Comparison of ENCODE assay signal across 18 mouse cellular contexts in the genomic region with DNA sequence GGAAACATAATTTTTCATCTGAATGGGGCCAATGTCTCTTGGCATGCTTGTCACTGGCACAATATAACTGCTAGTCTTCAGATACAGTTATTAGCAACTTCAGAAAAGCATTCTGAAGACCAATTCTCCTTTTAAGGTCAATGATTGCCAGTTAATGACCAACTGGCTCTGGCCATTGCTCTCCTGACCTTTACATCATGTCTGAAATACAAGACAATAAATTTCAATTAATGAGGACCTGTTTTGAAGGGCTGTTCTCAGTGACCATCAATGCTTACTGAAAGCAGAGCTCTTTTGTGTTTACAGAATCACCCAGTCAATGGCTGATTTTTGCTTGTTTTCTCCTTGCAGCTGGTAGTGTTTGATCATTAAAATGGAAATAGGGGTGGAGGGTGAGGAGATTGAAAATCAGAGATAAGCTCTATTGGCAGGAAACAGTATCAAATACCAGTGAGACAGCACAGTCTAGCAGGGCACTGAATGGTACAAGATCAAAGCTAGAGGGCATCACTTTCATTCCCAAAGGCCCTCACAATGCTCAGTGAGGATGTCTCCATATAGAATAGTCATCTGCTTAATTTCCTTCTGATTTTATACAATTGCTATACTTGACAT.
DNase-seq lines count a peak whose midpoint lies in the region; ATAC-seq and TF ChIP-seq lines count a peak whose summit lies in the region.
"Had no signal": no experiment of that assay in that cellular context is flagged by ENCODE, and none has a peak within 500 bp of the region (broad histone marks: within the 10 kb centered on the region; RNA-seq: fewer than 3 reads in every experiment).

No protein-coding gene starts in this region.

- no peak overlapping the region for H3K27ac ChIP-seq in heart, embryonic 12.5 days (ENCODE audit: poor library complexity, severe bottlenecking)
- H3K27ac ChIP-seq in layer of hippocampus, adult 2 months, result no peak overlapping the region
- no peak overlapping the region for H3K27ac ChIP-seq in hindbrain, embryonic 16.5 days (ENCODE audit: low read depth, low read length)
- no peak overlapping the region for H3K27ac ChIP-seq in neural tube, embryonic 15.5 days (replicated peaks)
- H3K27ac ChIP-seq: hindbrain, embryonic 15.5 days had no signal

- no peak for ATAC-seq in heart, embryonic 12.5 days (ENCODE audit: insufficient number of reproducible peaks, low FRiP score)
- ATAC-seq in hindbrain, embryonic 16.5 days, result no peak
- ATAC-seq in neural tube, embryonic 15.5 days (ENCODE audit: low FRiP score), result no peak

- no peaks in the 10 kb centered on the region for H3K27me3 ChIP-seq in heart, embryonic 12.5 days (replicated peaks)
- H3K27me3 ChIP-seq in hindbrain, embryonic 16.5 days (replicated peaks; ENCODE audit: control insufficient read depth, insufficient read depth, low read length), result no peaks in the 10 kb centered on the region
- H3K27me3 ChIP-seq in neural tube, embryonic 15.5 days (replicated peaks), result no peaks in the 10 kb centered on the region
- H3K27me3 ChIP-seq: heart, embryonic 13.5 days; hindbrain, embryonic 15.5 days had no signal

- H3K9ac ChIP-seq in heart, embryonic 12.5 days, result no peak overlapping the region
- H3K9ac ChIP-seq in hindbrain, embryonic 16.5 days (ENCODE audit: low read depth, low read length), result no peak overlapping the region
- H3K9ac ChIP-seq in neural tube, embryonic 15.5 days (replicated peaks), result no peak overlapping the region
- H3K9ac ChIP-seq: heart, embryonic 13.5 days; hindbrain, embryonic 15.5 days; lung, embryonic 14.5 days had no signal

- H3K4me3 ChIP-seq in heart, embryonic 12.5 days, result no peak overlapping the region
- no peak overlapping the region for H3K4me3 ChIP-seq in layer of hippocampus, adult 2 months
- no peak overlapping the region for H3K4me3 ChIP-seq in hindbrain, embryonic 16.5 days (ENCODE audit: low read length)
- H3K4me3 ChIP-seq in neural tube, embryonic 15.5 days (replicated peaks), result no peak overlapping the region
- H3K4me3 ChIP-seq: heart, embryonic 13.5 days; hindbrain, embryonic 15.5 days had no signal

- H3K4me1 ChIP-seq in heart, embryonic 12.5 days (replicated peaks), result peaks cover 24% of the 10 kb centered on the region
- peaks cover 2% of the 10 kb centered on the region; the same call in 1 of the 2 replicates for H3K4me1 ChIP-seq in hindbrain, embryonic 16.5 days (ENCODE audit: control insufficient read depth, insufficient read depth, low read depth, low read length)
- peaks cover 16% of the 10 kb centered on the region; the same call in 1 of the 2 replicates for H3K4me1 ChIP-seq in neural tube, embryonic 15.5 days

- H3K36me3 ChIP-seq in heart, embryonic 12.5 days, result no peaks in the 10 kb centered on the region
- no peaks in the 10 kb centered on the region for H3K36me3 ChIP-seq in hindbrain, embryonic 16.5 days (ENCODE audit: control insufficient read depth, insufficient read depth, low read length)
- no peaks in the 10 kb centered on the region for H3K36me3 ChIP-seq in neural tube, embryonic 15.5 days
- H3K36me3 ChIP-seq: heart, embryonic 13.5 days; hindbrain, embryonic 15.5 days had no signal

- H3K9me3 ChIP-seq in heart, embryonic 12.5 days (replicated peaks), result no peaks in the 10 kb centered on the region
- no peaks in the 10 kb centered on the region for H3K9me3 ChIP-seq in hindbrain, embryonic 16.5 days (ENCODE audit: control insufficient read depth, low read length)
- H3K9me3 ChIP-seq in neural tube, embryonic 15.5 days (replicated peaks), result no peaks in the 10 kb centered on the region
- H3K9me3 ChIP-seq: heart, embryonic 13.5 days; hindbrain, embryonic 15.5 days had no signal

- peak; percentile 11 for DNase-seq in heart, adult 11 months
- DNase-seq in layer of hippocampus, adult 2 months (ENCODE audit: low spot score in 2 of 2), result no peak
- no peak for DNase-seq in layer of hippocampus, postnatal 10 days (ENCODE audit: low spot score in 2 of 2)
- peak; percentile 51 for DNase-seq in MN1 (ENCODE audit: low spot score)
- peak; percentile 45 for DNase-seq in induced T-regulatory cell, adult 2 months (ENCODE audit: low read depth)
- DNase-seq: adrenal gland, adult 2 months; cerebellum, postnatal 14 days; heart, postnatal 36 days; left cerebral cortex, postnatal 4 days; lung, embryonic 14.5 days; right cerebral cortex, postnatal 25 days; thymus, postnatal 25 days had no signal

- no peak overlapping the region for H3K4me2 ChIP-seq in heart, embryonic 12.5 days
- no peak overlapping the region for H3K4me2 ChIP-seq in hindbrain, embryonic 16.5 days (ENCODE audit: low read length)
- no peak overlapping the region for H3K4me2 ChIP-seq in neural tube, embryonic 15.5 days
- H3K4me2 ChIP-seq: heart, embryonic 13.5 days; hindbrain, embryonic 15.5 days; liver, embryonic 11.5 days; lung, embryonic 14.5 days had no signal

- 0 out of 2 replicates have a peak, but pooled peaks have one; percentile 5 for TF ChIP-seq CTCF in layer of hippocampus, adult 2 months (conservative IDR thresholded peaks at IDR 0.05)

Comparison
In these comparisons a context has a peak if more than half of its experiments do, and no peak if none do; other contexts are left out.
1. DNase-seq: peak in heart, adult 11 months (single experiment), MN1 (single experiment) and induced T-regulatory cell, adult 2 months (single experiment); none in layer of hippocampus, adult 2 months (0 of 2) and layer of hippocampus, postnatal 10 days (0 of 2).